Mouse (Mus musculus): ENCODE data around the gene Scd4. TPM values are rescaled to one million over a fixed set of nuclear protein-coding genes. Genes with fewer than 3 reads are reported as not detected.
A peak's percentile ranks its signal among the peaks of the same experiment; 100 is the strongest.
"Not testable (repeated sequence)": the region's sequence is repeated elsewhere in the genome, so short reads cannot be mapped to it uniquely, and the experiment has no call there.

The Scd4 gene
- polyA plus RNA-seq, 1 experiment from 2014 or later, result 0.08 TPM

GRCm38 (mm10) chr19:44349689-44350088 is 16.8 kb downstream of the Scd4 start:
- H3K27me3 ChIP-seq (ENCODE audit: control insufficient read depth, insufficient read depth, low read length), result no peaks in the 10 kb centered on the region
- H3K4me3 ChIP-seq (ENCODE audit: low read depth, low read length), result no peak overlapping the region
- no peaks in the 10 kb centered on the region for H3K9me3 ChIP-seq (ENCODE audit: control insufficient read depth, low read length)
- H3K36me3 ChIP-seq (ENCODE audit: control insufficient read depth, insufficient read depth, low read length), result no peaks in the 10 kb centered on the region
- no peak overlapping the region for H3K27ac ChIP-seq (replicated peaks)
- H3K4me2 ChIP-seq (replicated peaks; ENCODE audit: low read depth), result no peak overlapping the region
- ATAC-seq (ENCODE audit: low FRiP score, low TSS enrichment) (no peak), DNase-seq (ENCODE audit: low spot score) (no peak)
- TF ChIP-seq EP300 (optimal IDR thresholded peaks at IDR 0.05), result no peak
- no peak for TF ChIP-seq CTCF (IDR thresholded peaks at IDR 0.05; ENCODE audit: low read depth)
- 82% methylated on average over 8 of the region's 8 CpGs for WGBS
- no peak overlapping the region for H3K9ac ChIP-seq (ENCODE audit: low read length)
- H3K4me1 ChIP-seq (replicated peaks; ENCODE audit: control insufficient read depth, insufficient read depth), result no peaks in the 10 kb centered on the region

DNA sequence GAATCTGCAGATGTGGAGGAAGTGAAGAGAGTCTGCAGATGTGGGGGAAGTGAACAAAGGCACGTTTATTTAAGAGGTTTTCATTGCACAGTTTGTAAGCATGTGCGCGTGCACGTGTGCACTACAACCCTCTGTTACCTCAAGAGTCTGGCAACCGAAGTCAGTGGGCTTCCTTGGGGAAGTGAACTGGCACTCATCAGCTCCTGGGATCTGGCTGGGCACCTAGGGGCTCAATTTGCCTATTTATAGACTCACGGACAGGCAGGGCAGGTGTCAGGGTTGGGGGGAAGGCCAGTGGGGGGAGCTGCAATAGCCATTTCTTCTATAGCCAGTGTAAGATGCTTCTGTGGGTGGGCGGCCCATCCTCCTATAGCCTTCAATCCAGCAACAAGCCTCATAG is 18.9 kb downstream of the Scd4 start:
- Histone ChIP-seq H3K9me3 (ENCODE audit: control insufficient read depth, low read length) (no peaks in the 10 kb centered on the region), H3K36me3 (ENCODE audit: control insufficient read depth, insufficient read depth, low read length) (no peaks in the 10 kb centered on the region), H3K4me1 (replicated peaks; ENCODE audit: control insufficient read depth, insufficient read depth) (no peaks in the 10 kb centered on the region), H3K4me2 (replicated peaks; ENCODE audit: low read depth) (no peak overlapping the region), H3K27ac (replicated peaks) (no peak overlapping the region), H3K9ac (ENCODE audit: low read length) (no peak overlapping the region), H3K27me3 (ENCODE audit: control insufficient read depth, insufficient read depth, low read length) (no peaks in the 10 kb centered on the region), H3K4me3 (ENCODE audit: low read depth, low read length) (no peak overlapping the region)
- TF ChIP-seq CTCF (IDR thresholded peaks at IDR 0.05; ENCODE audit: low read depth) (no peak), EP300 (optimal IDR thresholded peaks at IDR 0.05) (no peak)
- ATAC-seq (ENCODE audit: low FRiP score, low TSS enrichment), result no peak
- no peak for DNase-seq (ENCODE audit: low spot score)
- 77% methylated on average over 7 of the region's 7 CpGs for WGBS

GRCm38 (mm10) chr19:44358700-44359099 is 25.8 kb downstream of the Scd4 start:
- Histone ChIP-seq H3K9me3 (ENCODE audit: control insufficient read depth, low read length) (no peaks in the 10 kb centered on the region), H3K27ac (replicated peaks) (no peak overlapping the region), H3K27me3 (ENCODE audit: control insufficient read depth, insufficient read depth, low read length) (no peaks in the 10 kb centered on the region), H3K4me3 (ENCODE audit: low read depth, low read length) (no peak overlapping the region), H3K4me1 (replicated peaks; ENCODE audit: control insufficient read depth, insufficient read depth) (no peaks in the 10 kb centered on the region), H3K36me3 (ENCODE audit: control insufficient read depth, insufficient read depth, low read length) (no peaks in the 10 kb centered on the region), H3K9ac (ENCODE audit: low read length) (no peak overlapping the region), H3K4me2 (replicated peaks; ENCODE audit: low read depth) (no peak overlapping the region)
- 40% methylated on average over 8 of the region's 8 CpGs for WGBS
- TF ChIP-seq EP300 (optimal IDR thresholded peaks at IDR 0.05) (no peak), CTCF (IDR thresholded peaks at IDR 0.05; ENCODE audit: low read depth) (no peak)
- no peak for DNase-seq (ENCODE audit: low spot score)
- no peak for ATAC-seq (ENCODE audit: low FRiP score, low TSS enrichment)

GRCm38 (mm10) chr19:44363529-44363928 is 30.6 kb downstream of the Scd4 start:
- Histone ChIP-seq H3K9me3 (ENCODE audit: control insufficient read depth, low read length) (no peaks in the 10 kb centered on the region), H3K27ac (replicated peaks) (no peak overlapping the region), H3K4me3 (ENCODE audit: low read depth, low read length) (no peak overlapping the region), H3K4me1 (replicated peaks; ENCODE audit: control insufficient read depth, insufficient read depth) (no peaks in the 10 kb centered on the region), H3K9ac (ENCODE audit: low read length) (no peak overlapping the region), H3K4me2 (replicated peaks; ENCODE audit: low read depth) (no peak overlapping the region), H3K36me3 (ENCODE audit: control insufficient read depth, insufficient read depth, low read length) (no peaks in the 10 kb centered on the region), H3K27me3 (ENCODE audit: control insufficient read depth, insufficient read depth, low read length) (no peaks in the 10 kb centered on the region)
- DNase-seq (ENCODE audit: low spot score), result peak; percentile 81
- ATAC-seq (ENCODE audit: low FRiP score, low TSS enrichment), result peak; percentile 64
- WGBS, result 18% methylated on average over 13 of the region's 13 CpGs
- TF ChIP-seq CTCF (IDR thresholded peaks at IDR 0.05; ENCODE audit: low read depth) (peak; percentile 95), EP300 (optimal IDR thresholded peaks at IDR 0.05) (no peak)

GRCm38 (mm10) chr19:44364029-44364428 is 31.1 kb downstream of the Scd4 start:
- Histone ChIP-seq H3K36me3 (ENCODE audit: control insufficient read depth, insufficient read depth, low read length) (no peaks in the 10 kb centered on the region), H3K4me2 (replicated peaks; ENCODE audit: low read depth) (no peak overlapping the region), H3K9me3 (ENCODE audit: control insufficient read depth, low read length) (no peaks in the 10 kb centered on the region), H3K9ac (ENCODE audit: low read length) (no peak overlapping the region), H3K4me3 (ENCODE audit: low read depth, low read length) (no peak overlapping the region), H3K27me3 (ENCODE audit: control insufficient read depth, insufficient read depth, low read length) (no peaks in the 10 kb centered on the region), H3K27ac (replicated peaks) (no peak overlapping the region), H3K4me1 (replicated peaks; ENCODE audit: control insufficient read depth, insufficient read depth) (no peaks in the 10 kb centered on the region)
- no peak for ATAC-seq (ENCODE audit: low FRiP score, low TSS enrichment)
- 72% methylated on average over 8 of the region's 8 CpGs for WGBS
- DNase-seq (ENCODE audit: low spot score), result no peak
- TF ChIP-seq CTCF (IDR thresholded peaks at IDR 0.05; ENCODE audit: low read depth) (no peak), EP300 (optimal IDR thresholded peaks at IDR 0.05) (no peak)

DNA sequence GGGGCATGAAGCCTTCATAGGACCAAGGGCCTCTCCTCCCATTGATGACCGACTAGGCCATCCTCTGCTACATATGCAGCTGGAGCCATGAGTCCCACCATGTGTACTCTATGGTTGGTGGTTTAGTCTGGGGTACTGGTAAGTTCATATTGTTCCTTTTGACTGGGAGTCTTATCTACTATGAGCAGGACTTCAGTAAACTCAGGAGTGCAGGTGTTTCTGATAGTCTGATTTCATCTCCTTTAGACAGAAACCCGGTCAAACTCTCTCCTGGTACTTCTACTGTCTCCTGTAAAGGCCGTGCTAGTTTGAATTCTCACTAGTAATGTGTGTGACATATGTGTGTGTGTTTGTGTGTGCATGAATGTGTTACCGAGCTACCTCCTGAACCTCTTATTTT is 32.8 kb downstream of the Scd4 start:
- no peaks in the 10 kb centered on the region for H3K36me3 ChIP-seq (ENCODE audit: control insufficient read depth, insufficient read depth, low read length)
- H3K9me3 ChIP-seq (ENCODE audit: control insufficient read depth, low read length), result no peaks in the 10 kb centered on the region
- H3K4me2 ChIP-seq (replicated peaks; ENCODE audit: low read depth), result no peak overlapping the region
- TF ChIP-seq CTCF (IDR thresholded peaks at IDR 0.05; ENCODE audit: low read depth) (no peak), EP300 (optimal IDR thresholded peaks at IDR 0.05) (no peak)
- no peak for ATAC-seq (ENCODE audit: low FRiP score, low TSS enrichment)
- H3K9ac ChIP-seq (ENCODE audit: low read length), result no peak overlapping the region
- 84% methylated on average over 4 of the region's 4 CpGs for WGBS
- H3K27ac ChIP-seq (replicated peaks), result no peak overlapping the region
- no peak overlapping the region for H3K4me3 ChIP-seq (ENCODE audit: low read depth, low read length)
- no peak for DNase-seq (ENCODE audit: low spot score)
- no peaks in the 10 kb centered on the region for H3K4me1 ChIP-seq (replicated peaks; ENCODE audit: control insufficient read depth, insufficient read depth)
- no peaks in the 10 kb centered on the region for H3K27me3 ChIP-seq (ENCODE audit: control insufficient read depth, insufficient read depth, low read length)

DNA sequence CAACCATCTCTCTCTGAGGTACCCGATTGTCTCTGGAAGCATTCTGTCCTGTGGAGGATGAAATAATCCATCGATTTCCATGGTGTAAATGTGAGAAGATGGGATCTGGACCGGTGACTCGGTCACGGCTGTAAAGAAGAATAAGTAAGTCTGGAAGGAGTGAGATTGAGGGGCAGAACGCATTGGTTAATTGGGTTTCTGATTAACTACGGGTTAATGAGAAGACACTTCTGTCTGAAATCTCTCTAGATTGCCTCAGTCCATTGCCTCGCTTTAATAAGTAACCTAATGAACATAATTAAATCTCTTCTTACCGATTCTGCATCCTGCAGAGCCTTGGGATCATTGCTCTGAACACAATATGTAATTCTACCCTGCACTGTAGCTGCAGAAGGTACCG is 34.2 kb downstream of the Scd4 start:
- not testable (repeated sequence) for DNase-seq (ENCODE audit: low spot score); H3K4me2 ChIP-seq (replicated peaks; ENCODE audit: low read depth); H3K27me3 ChIP-seq (ENCODE audit: control insufficient read depth, insufficient read depth, low read length); H3K27ac ChIP-seq (replicated peaks); H3K4me1 ChIP-seq (replicated peaks; ENCODE audit: control insufficient read depth, insufficient read depth); H3K9me3 ChIP-seq (ENCODE audit: control insufficient read depth, low read length); H3K9ac ChIP-seq (ENCODE audit: low read length); H3K36me3 ChIP-seq (ENCODE audit: control insufficient read depth, insufficient read depth, low read length); ATAC-seq (ENCODE audit: low FRiP score, low TSS enrichment); H3K4me3 ChIP-seq (ENCODE audit: low read depth, low read length)
- 93% methylated on average over 10 of the region's 10 CpGs for WGBS
